Mouse (Mus musculus) urinary bladder, adult 2 months (tissue): ENCODE measurements around the gene Elavl4. TPM values are rescaled to one million over a fixed set of nuclear protein-coding genes. Genes with fewer than 3 reads are reported as not detected.

Source experiments
- DNase-seq: peaks from one replicate; pipeline ENCODE4 v3.0.0; 2022; ENCODE audit warnings: low spot score
- polyA plus RNA-seq: library from polyadenylated mRNA; depleted of rRNA; stranded (reverse); fragments of >200 nt; gene quantifications from 2 replicates; pipeline ENCODE4 v1.2.3, GENCODE M21; 2012

Gene Elavl4
- polyA plus RNA-seq, 1 experiment: 0.14 TPM

DNA sequence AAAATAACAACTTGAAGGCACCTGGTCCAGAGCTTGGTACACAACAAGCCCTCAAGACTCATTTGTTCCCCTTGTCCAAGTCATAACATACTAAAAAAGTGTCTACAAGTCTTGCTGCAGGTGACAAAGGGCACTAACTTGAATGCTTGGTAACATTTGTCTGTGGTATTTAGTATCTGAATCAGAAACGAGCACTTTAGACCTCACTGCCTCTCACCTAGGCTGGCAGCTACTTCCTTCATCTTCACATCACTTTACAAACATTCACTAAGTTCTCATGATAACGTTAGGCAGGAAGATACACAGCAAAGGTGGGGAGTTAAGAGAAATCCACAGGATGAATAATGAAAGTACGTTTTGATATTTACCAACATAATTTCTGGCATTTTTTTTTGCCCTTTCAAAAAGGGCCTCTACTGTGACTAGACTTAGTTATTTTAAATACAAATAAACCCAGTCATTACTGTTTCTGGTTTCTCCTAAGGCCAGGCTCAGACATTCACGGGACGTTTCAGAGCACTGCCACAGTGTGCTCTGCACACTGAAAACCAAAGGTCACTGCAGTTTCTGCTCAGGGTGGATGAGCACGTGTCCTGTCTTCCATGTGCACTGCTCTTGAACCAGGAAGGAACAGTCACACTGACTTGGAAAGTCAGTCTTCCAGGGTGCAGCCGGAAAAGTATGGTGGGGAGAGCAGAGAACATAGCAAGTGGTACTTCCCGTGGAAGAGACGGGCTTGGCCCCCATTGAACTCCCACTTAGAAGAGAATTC is 84.7 kb downstream of the Elavl4 start:
- no peak for DNase-seq

DNA sequence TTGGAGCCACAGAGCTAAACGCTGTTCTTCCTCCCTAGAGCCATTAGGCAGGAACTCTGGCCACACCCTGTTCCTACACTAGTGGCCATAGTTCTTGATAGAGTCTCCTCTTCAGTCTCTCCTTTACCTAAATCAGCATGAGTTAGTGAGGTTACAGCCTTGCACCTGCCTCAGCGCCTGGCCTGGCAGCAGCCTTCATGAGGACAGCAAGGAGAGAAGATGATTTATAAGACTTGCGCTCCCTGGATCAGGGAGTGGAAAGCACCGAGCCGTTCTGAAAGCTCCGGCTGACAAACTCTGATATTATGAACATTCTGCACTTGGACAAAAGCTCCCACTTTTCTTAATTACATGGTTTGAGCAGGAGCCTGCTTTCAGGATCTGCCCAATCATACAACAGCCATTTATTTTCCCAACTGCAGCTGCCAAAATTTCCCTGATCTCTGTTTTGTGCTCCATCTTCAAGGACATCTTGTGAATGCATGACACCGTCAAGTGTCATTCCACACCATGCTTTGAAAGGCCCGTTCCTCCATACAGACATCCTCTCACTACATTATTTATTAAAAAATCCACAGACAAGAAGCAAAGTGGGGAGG is 87.3 kb downstream of the Elavl4 start:
- DNase-seq: no peak

GRCm38 (mm10) chr4:110257360-110257759 is 94.3 kb downstream of the Elavl4 start:
- DNase-seq: no peak

GRCm38 (mm10) chr4:110255617-110256016 is 96.1 kb downstream of the Elavl4 start:
- no peak for DNase-seq

- no peak for DNase-seq
Measured at GRCm38 (mm10) chr4:110250055-110250454, 101.7 kb downstream of the Elavl4 start.

DNA sequence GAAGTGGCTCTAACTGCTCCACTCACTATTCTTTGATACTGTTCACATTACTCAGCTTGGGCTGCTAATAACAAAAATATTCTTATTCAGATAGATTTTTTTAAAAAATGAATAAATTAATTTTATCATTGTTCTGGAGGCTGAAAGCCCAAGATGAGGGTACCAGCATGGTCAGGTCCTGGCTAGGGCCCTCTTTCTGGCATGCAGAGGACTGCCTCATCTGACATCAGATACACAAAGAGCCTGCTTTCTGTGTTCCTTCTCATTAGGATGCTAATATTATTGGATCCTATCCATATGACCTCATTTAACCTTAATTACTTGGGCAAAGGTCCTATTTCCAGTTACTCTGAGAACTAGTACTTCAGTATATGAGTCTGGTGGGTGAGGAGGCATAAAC is 108.8 kb downstream of the Elavl4 start:
- no peak for DNase-seq

- no peak for DNase-seq
Measured at GRCm38 (mm10) chr4:110234554-110234953, 117.2 kb downstream of the Elavl4 start.

- no peak for DNase-seq
Measured at GRCm38 (mm10) chr4:110232327-110232726, 119.4 kb downstream of the Elavl4 start.

DNA sequence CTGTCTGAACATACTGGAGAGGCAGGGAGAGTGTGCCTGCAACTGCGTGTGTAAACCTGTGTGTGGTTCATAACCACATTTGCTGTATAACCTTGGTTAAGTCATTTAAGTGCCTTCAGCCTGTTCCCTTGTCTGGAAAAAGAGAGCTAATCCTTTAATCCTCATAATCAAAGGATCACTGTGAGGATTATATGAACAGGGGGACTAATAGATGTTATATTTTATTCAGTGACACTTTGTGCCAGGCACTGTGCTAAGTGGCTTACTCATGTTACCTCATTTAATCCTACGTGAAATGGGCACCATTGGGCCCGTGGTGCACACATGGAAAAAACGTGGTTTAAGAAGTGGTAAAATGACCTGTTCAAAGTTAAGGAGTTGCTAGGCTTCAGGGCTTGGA is 119.9 kb downstream of the Elavl4 start:
- DNase-seq: no peak

DNA sequence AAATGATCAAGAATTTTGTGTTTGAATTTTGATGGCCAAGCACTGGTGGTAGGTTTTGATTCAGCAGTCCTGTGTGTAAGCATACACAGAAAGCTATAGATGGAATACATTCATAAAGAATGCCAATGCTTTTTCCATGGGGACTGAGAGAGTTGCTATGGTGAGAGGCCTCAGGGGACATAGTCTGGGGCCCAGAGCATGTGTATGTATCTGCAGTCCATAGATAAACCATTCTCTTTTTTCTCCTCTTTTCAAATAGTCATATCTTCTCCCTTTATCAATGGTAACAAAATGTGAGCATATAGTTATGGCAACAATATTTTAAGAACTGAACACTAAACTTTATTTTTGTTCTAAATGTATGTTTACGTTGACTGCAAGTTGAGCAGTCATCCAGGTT is 122.1 kb downstream of the Elavl4 start:
- DNase-seq: no peak

DNA sequence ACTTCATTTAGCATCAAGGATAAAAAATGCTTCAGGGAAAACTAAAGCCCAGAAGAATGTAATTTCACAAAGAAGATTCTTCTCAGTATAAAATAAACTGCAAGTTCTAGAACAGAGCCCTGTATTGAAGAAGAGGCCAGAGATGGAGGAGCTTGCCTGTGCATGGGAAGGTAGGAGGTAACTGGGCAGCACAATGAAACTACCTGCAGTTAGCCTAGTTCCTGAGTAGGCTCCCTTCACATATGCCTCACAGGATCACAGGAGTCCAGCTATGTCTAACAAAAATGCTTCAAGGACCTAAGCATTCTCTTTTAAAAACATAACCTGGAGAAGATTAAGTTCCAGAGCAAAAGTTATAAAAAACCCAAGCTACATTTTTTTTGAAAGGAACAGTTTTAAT is 122.5 kb downstream of the Elavl4 start:
- no peak for DNase-seq

DNA sequence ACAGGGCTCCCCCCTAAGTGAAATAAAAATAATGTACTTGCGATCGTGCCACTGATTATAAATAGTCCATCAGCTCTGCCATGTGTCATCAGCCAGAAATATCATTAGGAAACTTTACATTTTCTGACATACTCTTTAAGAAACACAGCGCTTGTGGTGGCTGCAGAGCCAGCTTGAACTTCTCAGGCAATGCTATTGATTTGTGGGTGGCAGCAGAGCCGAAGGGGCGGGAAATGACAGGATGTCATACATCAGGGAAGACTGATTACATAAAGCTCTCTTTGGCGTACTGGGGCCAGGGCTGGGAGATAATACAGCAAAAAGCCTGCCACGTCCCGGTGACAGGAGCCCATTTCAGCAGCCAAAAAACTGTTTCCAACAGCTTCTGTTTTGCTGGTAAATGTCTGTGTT is 124.1 kb downstream of the Elavl4 start:
- no peak for DNase-seq

DNA sequence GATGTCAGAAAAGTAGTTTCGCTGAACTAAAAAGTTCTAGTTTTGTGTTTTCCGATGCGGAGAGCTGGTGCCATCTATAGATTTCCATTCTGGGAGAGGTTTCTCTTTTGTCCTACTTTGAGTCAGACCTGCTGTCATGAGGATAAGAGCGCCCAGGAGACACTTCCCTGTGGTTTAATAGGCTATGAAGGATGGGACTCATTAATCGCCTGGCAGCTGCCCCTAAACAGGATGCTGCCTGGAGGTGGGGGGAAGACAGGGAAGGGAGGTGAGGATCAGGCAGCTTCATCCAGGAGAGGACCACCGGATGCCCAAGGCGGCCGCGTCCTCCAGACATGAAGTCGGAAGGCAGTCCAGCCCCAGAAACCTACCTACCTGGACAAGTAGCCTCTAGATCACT is 126.2 kb downstream of the Elavl4 start:
- no peak for DNase-seq

GRCm38 (mm10) chr4:110218819-110219218 is 132.9 kb downstream of the Elavl4 start:
- DNase-seq: no peak

GRCm38 (mm10) chr4:110217553-110217952 is 134.2 kb downstream of the Elavl4 start:
- no peak for DNase-seq

GRCm38 (mm10) chr4:110214543-110214942 is 137.2 kb downstream of the Elavl4 start:
- DNase-seq: no peak

DNA sequence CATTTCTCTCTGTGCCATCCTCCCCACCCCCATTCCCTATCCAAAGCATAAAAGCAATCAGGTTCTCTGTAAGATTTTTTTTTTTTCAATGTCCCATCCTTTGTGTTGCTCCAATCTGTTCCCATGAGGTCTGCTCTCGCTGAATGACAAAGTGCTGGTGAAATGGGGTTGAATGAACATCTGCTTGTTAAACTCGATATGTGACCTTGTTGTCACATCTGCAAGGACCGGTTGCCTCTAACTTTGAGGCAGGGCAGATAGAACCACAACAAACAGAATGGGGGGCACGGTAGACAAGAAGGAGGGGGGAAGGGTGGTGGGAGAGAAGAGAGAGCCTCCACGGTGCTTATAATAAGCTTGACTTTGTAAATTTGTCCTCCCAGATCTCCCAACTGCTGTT is 138.0 kb downstream of the Elavl4 start:
- no peak for DNase-seq

GRCm38 (mm10) chr4:110210246-110210645 is 141.5 kb downstream of the Elavl4 start:
- no peak for DNase-seq

DNA sequence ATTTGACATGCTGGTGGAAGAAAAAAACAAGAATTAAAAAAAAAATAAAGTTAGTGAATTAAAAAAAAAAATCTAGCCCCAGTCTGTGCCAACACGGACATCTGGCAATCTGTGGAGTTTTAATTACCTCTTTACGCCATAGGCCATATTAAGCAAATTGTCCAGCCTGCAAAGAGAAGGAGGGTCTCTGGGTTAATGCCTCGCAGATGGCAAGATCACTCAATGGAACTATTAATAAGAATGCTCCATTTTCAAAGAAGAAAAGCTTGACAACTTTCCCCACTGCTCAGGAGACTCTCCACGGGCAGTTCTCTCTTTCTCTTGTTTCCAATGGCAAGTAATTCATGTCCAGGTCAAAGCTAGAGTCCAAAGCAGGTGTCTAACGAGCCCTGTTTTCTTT is 142.1 kb downstream of the Elavl4 start:
- DNase-seq: no peak

DNA sequence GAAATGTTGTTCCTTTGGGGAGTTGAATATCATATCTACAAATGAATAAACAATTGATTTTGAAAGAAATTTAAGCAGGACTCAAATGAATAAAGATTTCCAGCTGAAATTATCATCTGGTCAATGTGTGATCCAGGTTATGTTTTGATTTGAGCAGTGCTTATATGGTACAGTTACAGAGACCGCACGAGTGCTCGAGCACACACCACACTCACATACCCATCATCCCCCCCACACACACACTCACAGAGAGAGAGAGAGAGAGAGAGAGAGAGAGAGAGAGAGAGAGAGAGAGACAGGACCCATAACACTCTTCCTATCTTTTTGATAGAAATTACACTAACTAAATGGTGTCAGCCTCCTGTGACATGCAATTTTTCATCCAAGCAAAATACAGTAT is 150.0 kb downstream of the Elavl4 start:
- no peak for DNase-seq

- no peak for DNase-seq
Measured at GRCm38 (mm10) chr4:110199897-110200296, 151.8 kb downstream of the Elavl4 start.

GRCm38 (mm10) chr4:110198600-110198999 is 153.1 kb downstream of the Elavl4 start:
- DNase-seq: no peak

GRCm38 (mm10) chr4:110177263-110177662 is 174.4 kb downstream of the Elavl4 start:
- DNase-seq: no peak

GRCm38 (mm10) chr4:110172028-110172427 is 179.7 kb downstream of the Elavl4 start:
- no peak for DNase-seq
